Mouse (Mus musculus): ENCODE measurements around the gene Igdcc4. TPM values are rescaled to one million over a fixed set of nuclear protein-coding genes. Genes with fewer than 3 reads are reported as not detected.
A peak's percentile ranks its signal among the peaks of the same experiment; 100 is the strongest.

The Igdcc4 gene
- polyA plus RNA-seq, 1 experiment from 2014 or later: 15.2 TPM

- no peaks in the 10 kb centered on the region for H3K9me3 ChIP-seq (ENCODE audit: control insufficient read depth, low read length)
- no peak overlapping the region for H3K4me3 ChIP-seq (replicated peaks; ENCODE audit: low read length)
- peaks cover 7% of the 10 kb centered on the region for H3K4me1 ChIP-seq (replicated peaks; ENCODE audit: control insufficient read depth, insufficient read depth, low read length)
- ATAC-seq: 0 out of 2 replicates have a peak, but pooled peaks have one; percentile 25
- H3K4me2 ChIP-seq (ENCODE audit: low read length): no peak overlapping the region
- no peaks in the 10 kb centered on the region for H3K27me3 ChIP-seq (replicated peaks; ENCODE audit: control insufficient read depth, insufficient read depth, low read length)
- no peak overlapping the region for H3K27ac ChIP-seq (ENCODE audit: low read length)
- H3K9ac ChIP-seq (replicated peaks; ENCODE audit: low read depth, low read length): no peak overlapping the region
- WGBS: 10% methylated on average over 25 of the region's 25 CpGs
- H3K36me3 ChIP-seq (ENCODE audit: control insufficient read depth, insufficient read depth): 0 out of 2 replicates have a peak, but pooled peaks cover 6% of the 10 kb centered on the region
Measured at GRCm38 (mm10) chr9:65128123-65128815, 27.0 kb downstream of the Igdcc4 start.

GRCm38 (mm10) chr9:65131717-65132116 is 30.4 kb downstream of the Igdcc4 start:
- Histone ChIP-seq H3K4me1 (replicated peaks; ENCODE audit: control insufficient read depth, insufficient read depth, low read length) (no peaks in the 10 kb centered on the region), H3K9ac (replicated peaks; ENCODE audit: low read depth, low read length) (no peak overlapping the region), H3K27me3 (replicated peaks; ENCODE audit: control insufficient read depth, insufficient read depth, low read length) (no peaks in the 10 kb centered on the region), H3K27ac (ENCODE audit: low read length) (no peak overlapping the region), H3K9me3 (ENCODE audit: control insufficient read depth, low read length) (no peaks in the 10 kb centered on the region), H3K4me3 (replicated peaks; ENCODE audit: low read length) (no peak overlapping the region), H3K4me2 (ENCODE audit: low read length) (no peak overlapping the region), H3K36me3 (ENCODE audit: control insufficient read depth, insufficient read depth) (0 out of 2 replicates have a peak, but pooled peaks cover 4% of the 10 kb centered on the region)
- 83% methylated on average over 5 of the region's 5 CpGs for whole genome bisulfite sequencing
- ATAC-seq: no peak

DNA sequence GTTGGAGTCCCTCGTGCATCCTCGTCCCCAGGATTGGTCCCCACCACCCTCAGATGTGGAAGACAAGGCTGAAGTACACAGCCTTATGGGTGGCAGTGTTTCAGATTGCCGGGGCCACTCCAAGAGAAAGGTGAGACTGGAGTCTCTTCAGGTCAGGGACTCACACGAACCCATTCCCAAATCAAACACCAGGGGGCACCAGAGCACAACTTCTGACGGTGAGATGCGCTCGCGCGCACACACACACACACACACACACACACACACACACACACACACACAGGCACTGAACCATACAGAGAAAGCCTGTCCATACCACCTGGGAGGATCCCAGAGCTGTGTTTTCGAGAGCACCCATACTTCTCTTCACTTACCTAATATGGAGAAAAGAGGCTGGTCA is 32.5 kb downstream of the Igdcc4 start:
- Histone ChIP-seq H3K27ac (ENCODE audit: low read length) (no peak overlapping the region), H3K9ac (replicated peaks; ENCODE audit: low read depth, low read length) (no peak overlapping the region), H3K9me3 (ENCODE audit: control insufficient read depth, low read length) (no peaks in the 10 kb centered on the region), H3K36me3 (ENCODE audit: control insufficient read depth, insufficient read depth) (0 out of 2 replicates have a peak, but pooled peaks cover 4% of the 10 kb centered on the region), H3K4me1 (replicated peaks; ENCODE audit: control insufficient read depth, insufficient read depth, low read length) (no peaks in the 10 kb centered on the region), H3K4me2 (ENCODE audit: low read length) (no peak overlapping the region), H3K27me3 (replicated peaks; ENCODE audit: control insufficient read depth, insufficient read depth, low read length) (no peaks in the 10 kb centered on the region), H3K4me3 (replicated peaks; ENCODE audit: low read length) (no peak overlapping the region)
- ATAC-seq: peak; percentile 60
- 2% methylated on average over 10 of the region's 10 CpGs for WGBS

- Histone ChIP-seq H3K36me3 (ENCODE audit: control insufficient read depth, insufficient read depth) (0 out of 2 replicates have a peak, but pooled peaks cover 4% of the 10 kb centered on the region), H3K9me3 (ENCODE audit: control insufficient read depth, low read length) (no peaks in the 10 kb centered on the region), H3K9ac (replicated peaks; ENCODE audit: low read depth, low read length) (no peak overlapping the region), H3K27me3 (replicated peaks; ENCODE audit: control insufficient read depth, insufficient read depth, low read length) (no peaks in the 10 kb centered on the region), H3K4me2 (ENCODE audit: low read length) (no peak overlapping the region), H3K27ac (ENCODE audit: low read length) (no peak overlapping the region), H3K4me1 (replicated peaks; ENCODE audit: control insufficient read depth, insufficient read depth, low read length) (no peaks in the 10 kb centered on the region; the same call in 1 of the 2 replicates), H3K4me3 (replicated peaks; ENCODE audit: low read length) (no peak overlapping the region)
- ATAC-seq: no peak
- 70% methylated on average over 4 of the region's 4 CpGs for WGBS
Measured at GRCm38 (mm10) chr9:65135126-65135525, 33.8 kb downstream of the Igdcc4 start.

GRCm38 (mm10) chr9:65140491-65140890 is 39.2 kb downstream of the Igdcc4 start:
- Histone ChIP-seq H3K27ac (ENCODE audit: low read length) (peak overlapping the region; percentile 95), H3K4me3 (replicated peaks; ENCODE audit: low read length) (peak overlapping the region; percentile 84), H3K9me3 (ENCODE audit: control insufficient read depth, low read length) (no peaks in the 10 kb centered on the region), H3K4me1 (replicated peaks; ENCODE audit: control insufficient read depth, insufficient read depth, low read length) (peaks cover 26% of the 10 kb centered on the region), H3K9ac (replicated peaks; ENCODE audit: low read depth, low read length) (peak overlapping the region; percentile 98), H3K27me3 (replicated peaks; ENCODE audit: control insufficient read depth, insufficient read depth, low read length) (no peaks in the 10 kb centered on the region), H3K4me2 (ENCODE audit: low read length) (peak overlapping the region; percentile 70), H3K36me3 (ENCODE audit: control insufficient read depth, insufficient read depth) (no peaks in the 10 kb centered on the region)
- ATAC-seq: no peak
- 3% methylated on average over 8 of the region's 8 CpGs for WGBS

- Histone ChIP-seq H3K36me3 (ENCODE audit: control insufficient read depth, insufficient read depth) (no peaks in the 10 kb centered on the region), H3K9me3 (ENCODE audit: control insufficient read depth, low read length) (no peaks in the 10 kb centered on the region), H3K9ac (replicated peaks; ENCODE audit: low read depth, low read length) (peak within 1 kb of the TSS; percentile 98), H3K4me3 (replicated peaks; ENCODE audit: low read length) (peak within 1 kb of the TSS; percentile 84), H3K4me1 (replicated peaks; ENCODE audit: control insufficient read depth, insufficient read depth, low read length) (peaks cover 29% of the 10 kb centered on the region), H3K27ac (ENCODE audit: low read length) (peak within 1 kb of the TSS; percentile 95), H3K4me2 (ENCODE audit: low read length) (peak within 1 kb of the TSS; percentile 70), H3K27me3 (replicated peaks; ENCODE audit: control insufficient read depth, insufficient read depth, low read length) (no peaks in the 10 kb centered on the region)
- under 1% methylated on average over 39 of the region's 48 CpGs for WGBS
- ATAC-seq: peak; percentile 82
Measured at GRCm38 (mm10) chr9:65140936-65141305, 39.6 kb downstream of the Igdcc4 start, which contains the start of gene Igdcc3. TSS of gene Igdcc3 (plus strand) at chr9:65141189.

DNA sequence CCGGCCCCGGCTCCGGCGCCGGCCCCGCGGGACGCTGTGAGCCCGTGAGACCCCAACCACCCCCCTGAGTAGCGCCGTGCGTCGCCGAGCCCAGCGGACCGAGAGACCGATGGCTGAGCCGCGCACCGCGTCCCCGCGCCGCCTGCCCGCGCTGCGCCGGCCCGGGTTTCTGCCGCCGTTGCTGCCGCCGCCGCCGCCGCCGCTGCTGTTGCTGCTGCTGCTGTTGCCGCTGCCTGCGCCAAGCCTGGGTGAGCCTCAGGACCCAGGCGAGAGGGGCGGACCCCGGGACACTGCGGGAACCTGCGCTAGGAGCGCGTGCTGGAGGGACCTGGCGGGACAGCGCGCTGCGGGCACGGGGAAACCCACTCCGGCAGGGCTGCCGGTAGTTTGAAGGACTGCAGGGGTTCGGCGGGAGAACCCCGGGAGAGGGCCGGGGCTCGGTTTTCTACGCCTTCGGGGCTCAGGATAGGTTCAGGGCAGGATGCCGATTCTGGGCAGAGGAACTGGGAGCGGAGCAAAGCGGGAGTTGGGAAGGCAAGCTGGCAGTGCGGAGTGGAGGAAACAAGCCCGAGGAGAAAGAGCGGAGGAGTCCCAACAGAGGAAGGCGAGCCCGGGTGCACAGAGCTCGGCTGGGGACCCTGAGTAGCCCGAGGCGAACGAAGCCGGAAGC is 40.2 kb downstream of the Igdcc4 start:
- ATAC-seq: peak; percentile 75
- Histone ChIP-seq H3K9ac (replicated peaks; ENCODE audit: low read depth, low read length) (peak overlapping the region; percentile 98), H3K4me3 (replicated peaks; ENCODE audit: low read length) (peak overlapping the region; percentile 84), H3K36me3 (ENCODE audit: control insufficient read depth, insufficient read depth) (no peaks in the 10 kb centered on the region), H3K9me3 (ENCODE audit: control insufficient read depth, low read length) (no peaks in the 10 kb centered on the region), H3K4me1 (replicated peaks; ENCODE audit: control insufficient read depth, insufficient read depth, low read length) (peaks cover 32% of the 10 kb centered on the region), H3K27ac (ENCODE audit: low read length) (peak overlapping the region; percentile 95), H3K27me3 (replicated peaks; ENCODE audit: control insufficient read depth, insufficient read depth, low read length) (no peaks in the 10 kb centered on the region), H3K4me2 (ENCODE audit: low read length) (peak overlapping the region; percentile 70)
- whole genome bisulfite sequencing: 0% methylated on average over 60 of the region's 73 CpGs

DNA sequence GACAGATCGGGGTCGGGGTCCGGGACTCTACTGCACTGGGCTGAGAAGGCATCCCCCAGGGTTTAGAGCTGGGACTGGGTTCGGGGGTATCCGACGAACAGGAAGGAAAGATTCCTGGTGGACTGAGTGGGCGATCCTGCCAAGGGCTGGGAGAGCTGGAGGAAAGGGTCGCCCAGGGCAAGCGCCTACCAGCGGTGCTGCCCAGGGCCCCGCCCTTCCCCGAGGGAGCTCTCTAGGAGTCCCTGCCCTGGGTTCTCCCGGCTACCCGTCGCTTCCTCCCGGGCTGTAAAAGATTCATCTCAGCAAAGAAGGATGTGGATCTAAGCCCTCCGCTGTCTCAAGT is 40.7 kb downstream of the Igdcc4 start:
- no peaks in the 10 kb centered on the region for H3K36me3 ChIP-seq (ENCODE audit: control insufficient read depth, insufficient read depth)
- WGBS: under 1% methylated on average over 17 of the region's 17 CpGs

DNA sequence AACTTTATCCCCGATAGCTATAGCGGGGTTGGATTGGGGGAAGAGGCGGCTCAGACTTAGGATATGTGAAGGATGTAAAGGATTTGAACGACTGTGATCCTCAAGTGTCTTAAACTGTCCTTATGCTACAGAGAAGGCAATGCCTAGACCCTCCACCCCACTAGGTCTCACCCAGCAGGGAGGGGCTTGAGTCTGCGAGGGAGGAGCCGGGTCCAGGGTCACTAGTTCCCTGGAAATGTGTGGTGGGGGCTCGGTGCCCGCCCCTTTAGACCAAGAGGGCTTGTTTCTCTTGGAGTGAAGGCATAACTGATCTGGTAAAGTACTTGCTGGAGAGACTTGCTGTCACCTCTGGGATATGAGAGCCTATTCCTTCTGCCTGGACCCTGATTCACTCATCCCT is 41.1 kb downstream of the Igdcc4 start:
- Histone ChIP-seq H3K4me2 (ENCODE audit: low read length) (peak overlapping the region; percentile 70), H3K4me3 (replicated peaks; ENCODE audit: low read length) (peak overlapping the region; percentile 84), H3K27ac (ENCODE audit: low read length) (peak overlapping the region; percentile 95; the same call in 1 of the 2 replicates), H3K9me3 (ENCODE audit: control insufficient read depth, low read length) (no peaks in the 10 kb centered on the region), H3K4me1 (replicated peaks; ENCODE audit: control insufficient read depth, insufficient read depth, low read length) (peaks cover 32% of the 10 kb centered on the region), H3K27me3 (replicated peaks; ENCODE audit: control insufficient read depth, insufficient read depth, low read length) (no peaks in the 10 kb centered on the region), H3K36me3 (ENCODE audit: control insufficient read depth, insufficient read depth) (no peaks in the 10 kb centered on the region), H3K9ac (replicated peaks; ENCODE audit: low read depth, low read length) (peak overlapping the region; percentile 98)
- WGBS: 5% methylated on average over 8 of the region's 8 CpGs
- no peak for ATAC-seq

More for the DNA sequence above, 40.7 kb downstream of the Igdcc4 start:
- H3K4me1 ChIP-seq (replicated peaks; ENCODE audit: control insufficient read depth, insufficient read depth, low read length): peaks cover 32% of the 10 kb centered on the region
- peak overlapping the region; percentile 84 for H3K4me3 ChIP-seq (replicated peaks; ENCODE audit: low read length)
- no peaks in the 10 kb centered on the region for H3K27me3 ChIP-seq (replicated peaks; ENCODE audit: control insufficient read depth, insufficient read depth, low read length)
- H3K9me3 ChIP-seq (ENCODE audit: control insufficient read depth, low read length): no peaks in the 10 kb centered on the region
- H3K9ac ChIP-seq (replicated peaks; ENCODE audit: low read depth, low read length): peak overlapping the region; percentile 98
- H3K4me2 ChIP-seq (ENCODE audit: low read length): peak overlapping the region; percentile 70
- ATAC-seq: peak; percentile 48
- H3K27ac ChIP-seq (ENCODE audit: low read length): peak overlapping the region; percentile 95

Data from forebrain, embryonic 16.5 days (tissue).